Mouse (Mus musculus): ENCODE data around the gene Retreg3. TPM values are rescaled to one million over a fixed set of nuclear protein-coding genes. Genes with fewer than 3 reads are reported as not detected.

Retreg3 gene
- total and polyA plus RNA-seq, 3 experiments, result 17.0 to 23.4 TPM; not detected in 1

DNA sequence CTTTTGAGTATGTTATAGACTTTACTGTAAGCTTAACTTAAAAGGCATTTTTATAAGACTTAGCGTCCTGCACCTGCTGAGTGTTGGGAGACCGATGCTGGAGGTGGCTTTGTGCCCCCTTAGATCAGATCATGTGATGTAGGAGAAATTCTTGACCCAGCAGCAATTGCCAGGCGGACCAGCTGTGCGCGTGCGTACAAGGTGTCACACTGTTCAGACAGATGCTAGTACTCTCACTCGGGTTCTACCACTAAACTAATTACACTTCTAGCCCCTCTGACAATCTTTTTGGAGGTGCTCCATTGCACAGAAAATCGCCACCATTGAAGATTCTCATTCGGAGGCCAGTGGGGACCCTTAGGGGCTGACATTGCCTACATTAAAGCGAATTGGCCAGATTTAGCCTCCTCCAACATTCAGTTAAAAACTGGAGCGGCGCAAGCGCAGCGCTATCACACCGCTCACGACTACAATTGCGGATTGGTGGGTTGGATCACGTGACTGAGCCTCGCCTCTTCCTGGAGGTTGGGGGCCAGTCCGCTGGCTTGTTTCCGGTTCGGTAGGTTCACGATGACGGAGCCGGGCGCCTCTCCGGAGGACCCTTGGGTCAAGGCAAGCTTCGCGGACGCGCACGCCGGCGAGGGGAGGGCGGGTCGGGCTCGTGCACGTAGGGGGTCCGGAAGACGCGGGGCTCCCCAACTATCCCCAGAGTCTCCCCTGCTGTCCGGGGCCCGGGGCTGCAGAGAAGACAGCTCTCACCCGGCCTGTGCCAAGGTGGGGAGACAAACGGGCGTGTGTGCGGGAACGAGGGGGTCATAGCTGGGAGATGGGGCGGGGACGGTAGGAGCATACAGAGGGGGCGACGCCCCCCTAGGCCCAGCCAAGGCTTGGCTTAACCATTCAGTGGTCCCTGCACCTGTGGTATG lies 32.7 kb downstream of the Retreg3 start, which contains the start of gene Mlx (continued):
- TF ChIP-seq MYC (IDR thresholded peaks at IDR 0.05; ENCODE audit: low read depth, low read length) (no peak; the same call in 1 of the 2 replicates), HCFC1 (IDR thresholded peaks at IDR 0.05; ENCODE audit: low read depth, low read length) (peak; percentile 84), ZMIZ1 (IDR thresholded peaks at IDR 0.05; ENCODE audit: low read depth, low read length) (peak; percentile 82), ZNF384 (IDR thresholded peaks at IDR 0.05; ENCODE audit: low read depth, low read length) (no peak)

DNA sequence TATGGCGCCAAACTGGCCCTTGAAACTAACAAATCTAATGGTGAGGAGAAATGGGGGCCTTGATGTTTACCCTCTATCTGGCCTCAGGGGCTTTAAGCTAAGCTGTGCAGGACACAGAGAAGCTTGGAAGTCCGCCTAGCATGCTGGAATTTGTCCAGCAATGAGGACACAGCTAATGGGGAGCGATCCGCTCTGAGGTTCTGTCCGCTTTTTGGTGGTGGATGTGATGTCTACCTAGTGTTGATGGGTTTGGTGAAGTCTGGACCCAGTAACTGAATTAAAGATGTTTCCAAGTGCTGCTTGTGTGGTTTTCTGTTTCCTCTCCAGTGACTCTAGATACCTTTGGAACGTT lies 33.4 kb downstream of the Retreg3 start:
- H3K9ac ChIP-seq (ENCODE audit: control insufficient read depth, low read depth, low read length, poor library complexity, severe bottlenecking), result peak overlapping the region; percentile 81
- no peak for DNase-seq (ENCODE audit: low read depth, low spot score)
- H3K4me3 ChIP-seq (ENCODE audit: control insufficient read depth in 1 of 2, insufficient read depth in 1 of 2, low read depth in 2 of 2, low read length in 2 of 2), result no peak overlapping the region; a peak in 1 of 4 replicates
- TF ChIP-seq MAX (IDR thresholded peaks at IDR 0.05; ENCODE audit: low read length) (no peak), MAZ (IDR thresholded peaks at IDR 0.05; ENCODE audit: low read depth, low read length) (no peak), CHD1 (IDR thresholded peaks at IDR 0.05; ENCODE audit: low read depth, low read length) (no peak), TBP (IDR thresholded peaks at IDR 0.05; ENCODE audit: low read depth, low read length) (no peak), TCF12 (IDR thresholded peaks at IDR 0.05; ENCODE audit: low read depth, low read length) (no peak), ZKSCAN1 (IDR thresholded peaks at IDR 0.05; ENCODE audit: low read depth, low read length) (no peak), TAL1 (IDR thresholded peaks at IDR 0.05; ENCODE audit: low read length) (no peak), E2F4 (IDR thresholded peaks at IDR 0.05; ENCODE audit: borderline replicate concordance, low read depth, low read length) (no peak), EP300 (IDR thresholded peaks at IDR 0.05; ENCODE audit: low read depth in 1 of 2, low read length in 2 of 2) (no peak), SMC3 (IDR thresholded peaks at IDR 0.05; ENCODE audit: low read depth, low read length) (no peak), USF1 (IDR thresholded peaks at IDR 0.05; ENCODE audit: low read depth, low read length) (no peak), HCFC1 (IDR thresholded peaks at IDR 0.05; ENCODE audit: low read depth, low read length) (no peak), ETS1 (IDR thresholded peaks at IDR 0.05; ENCODE audit: low read depth, low read length) (no peak), MYC (IDR thresholded peaks at IDR 0.05; ENCODE audit: low read depth, low read length) (no peak), RAD21 (IDR thresholded peaks at IDR 0.05; ENCODE audit: low read depth, low read length) (no peak), USF2 (IDR thresholded peaks at IDR 0.05; ENCODE audit: borderline replicate concordance in 1 of 2, insufficient read depth in 1 of 2, low read depth in 1 of 2, low read length in 2 of 2) (no peak), CTCF (IDR thresholded peaks at IDR 0.05 in 2 of 3, conservative IDR thresholded peaks at IDR 0.05 in 1 of 3; ENCODE audit: control insufficient read depth in 1 of 3, insufficient read depth in 1 of 3, low read depth in 2 of 3, low read length in 3 of 3, poor library complexity in 1 of 3, severe bottlenecking in 1 of 3) (no peak), ZNF384 (IDR thresholded peaks at IDR 0.05; ENCODE audit: low read depth, low read length) (no peak), SIN3A (IDR thresholded peaks at IDR 0.05; ENCODE audit: low read length) (no peak)
- H3K9me3 ChIP-seq (replicated peaks; ENCODE audit: insufficient read depth, low read length), result no peaks in the 10 kb centered on the region
- peaks cover 6 to 21% of the 10 kb centered on the region in 2 experiments for H3K4me1 ChIP-seq (ENCODE audit: control insufficient read depth in 1 of 2, insufficient read depth in 2 of 2, low read length in 2 of 2)
- peaks cover 4 to 18% of the 10 kb centered on the region in 2 experiments; a peak in 3 of 4 replicates for H3K36me3 ChIP-seq (ENCODE audit: control insufficient read depth in 1 of 2, insufficient read depth in 2 of 2, low read length in 2 of 2)
- H3K27ac ChIP-seq (ENCODE audit: control insufficient read depth, low read depth, low read length), result peak overlapping the region; percentile 66
- peaks cover 23% of the 10 kb centered on the region for H3K79me2 ChIP-seq (ENCODE audit: control insufficient read depth, insufficient read depth, low read length, poor library complexity)
- no peaks in the 10 kb centered on the region for H3K27me3 ChIP-seq (ENCODE audit: control insufficient read depth in 1 of 2, insufficient read depth in 2 of 2, low read length in 2 of 2)

All from MEL (cell line).